Mouse (Mus musculus) kidney, postnatal 14 days (tissue): Measurements from ENCODE around the gene Dnase1l1.

Experiments
- DNase-seq: peaks from one replicate; pipeline ENCODE4 v3.0.0; 2022; ENCODE audit warnings: mixed read lengths

The Dnase1l1 gene

GRCm38 (mm10) chrX:74270062-74270901 lies 11.9 kb downstream of the Dnase1l1 start, which contains the start of gene Rpl10:
Gene Rpl10, plus strand, starts transcription at chrX:74270812.
- DNase-seq: peak; percentile 94

- DNase-seq: no peak
Measured at GRCm38 (mm10) chrX:74269736-74270061, 12.4 kb downstream of the Dnase1l1 start.

DNA sequence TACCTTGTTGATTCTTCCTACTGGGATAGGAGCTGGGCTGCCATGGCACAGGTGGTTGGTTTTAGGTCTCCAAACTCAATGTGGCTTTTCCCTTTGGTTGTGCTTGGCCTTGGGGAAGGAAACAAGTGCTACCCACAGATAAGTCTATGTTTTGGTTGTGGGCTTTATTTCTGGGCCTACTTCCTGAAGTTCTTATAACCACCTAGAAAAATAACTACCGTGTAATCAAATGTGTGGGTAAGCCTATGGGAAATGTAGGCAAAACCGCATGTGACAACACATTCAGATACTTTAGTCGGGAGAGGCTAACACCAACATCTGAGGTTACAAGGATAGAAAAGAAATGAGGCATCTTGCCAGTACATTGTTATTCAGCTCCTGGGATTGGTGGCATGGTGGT lies 24.4 kb downstream of the Dnase1l1 start:
- no peak for DNase-seq

GRCm38 (mm10) chrX:74254888-74255565 lies 27.1 kb downstream of the Dnase1l1 start:
- no peak for DNase-seq

- DNase-seq: peak; percentile 93
Measured at GRCm38 (mm10) chrX:74254153-74254887, 27.8 kb downstream of the Dnase1l1 start, which contains the start of gene Emd. Gene Emd, plus strand, starts transcription at chrX:74254687.

GRCm38 (mm10) chrX:74249615-74250014 lies 32.5 kb downstream of the Dnase1l1 start, which contains the start of gene Flna:
Gene Flna, minus strand, starts transcription at chrX:74249820.
- peak; percentile 78 for DNase-seq

DNA sequence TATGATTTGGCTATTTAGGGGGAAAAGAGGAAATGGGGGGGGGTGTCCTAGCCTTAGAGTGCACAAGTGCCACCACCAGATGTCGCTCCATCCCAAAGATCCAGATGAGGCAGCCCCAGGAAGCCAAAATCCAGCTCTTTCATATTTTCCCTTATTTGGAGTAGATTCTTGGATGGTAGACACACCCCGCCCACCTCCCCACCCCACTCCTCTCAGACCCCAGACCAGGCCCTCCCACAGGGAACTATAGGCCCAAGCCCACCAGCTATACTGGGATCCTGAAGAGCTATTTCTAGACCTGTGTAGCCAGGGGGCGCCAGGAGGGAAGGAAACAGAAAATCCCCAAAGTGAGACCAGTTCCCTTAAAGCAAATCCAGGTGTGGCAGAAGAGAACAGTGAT lies 33.5 kb downstream of the Dnase1l1 start:
- DNase-seq: peak; percentile 72

GRCm38 (mm10) chrX:74246693-74247092 lies 35.4 kb downstream of the Dnase1l1 start:
- DNase-seq: no peak

DNA sequence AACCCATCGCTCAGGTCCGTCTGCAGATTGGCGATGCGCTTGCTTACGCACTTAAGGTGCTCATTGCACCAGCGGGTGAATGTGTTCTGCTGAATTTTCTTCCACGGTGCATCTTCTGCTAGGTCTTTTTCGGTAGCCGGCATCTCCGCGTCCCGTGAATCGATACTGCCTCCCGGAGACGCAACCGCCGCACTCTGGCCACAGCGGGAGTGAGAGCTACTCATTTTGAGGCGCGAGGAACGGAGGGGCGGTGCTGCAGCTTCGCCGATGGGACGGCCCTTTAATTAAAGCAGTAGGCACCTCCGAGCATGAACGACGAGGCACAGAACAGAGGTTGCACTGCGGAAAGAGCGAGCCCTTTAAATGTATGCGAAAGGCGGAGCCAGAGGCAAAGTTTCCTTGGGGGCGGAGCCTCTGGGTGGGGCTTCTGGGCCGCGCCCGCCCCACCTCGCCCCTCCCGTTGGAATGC lies 35.9 kb downstream of the Dnase1l1 start:
- DNase-seq: peak; percentile 92

GRCm38 (mm10) chrX:74245687-74246086 lies 36.5 kb downstream of the Dnase1l1 start:
- peak; percentile 88 for DNase-seq

GRCm38 (mm10) chrX:74245107-74245506 lies 37.0 kb downstream of the Dnase1l1 start:
- DNase-seq: no peak

DNA sequence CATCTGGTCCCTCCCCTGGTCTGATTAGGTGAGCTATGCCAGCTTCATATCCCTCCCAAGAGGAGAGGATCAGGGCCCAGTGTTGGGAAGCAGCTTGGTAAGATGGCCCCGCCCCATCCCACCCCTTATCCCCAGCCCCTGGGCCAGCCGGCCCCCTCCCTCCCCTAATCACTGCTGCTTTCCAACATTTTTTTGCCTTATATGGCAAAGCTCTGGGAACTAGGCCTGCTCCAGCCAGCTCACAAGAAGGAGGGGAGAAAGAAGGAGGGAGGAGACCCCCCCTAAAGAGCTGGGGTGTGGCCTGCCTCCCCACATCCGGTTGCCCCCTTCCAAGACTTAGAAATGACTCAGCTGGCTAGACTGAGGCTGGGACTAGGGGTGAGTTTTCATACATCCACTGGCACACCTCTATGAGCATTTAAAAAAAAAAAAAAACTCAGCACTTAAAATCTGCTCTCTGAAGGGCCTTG lies 37.5 kb downstream of the Dnase1l1 start:
- DNase-seq: peak; percentile 75

- DNase-seq: no peak
Measured at GRCm38 (mm10) chrX:74243807-74244206, 38.3 kb downstream of the Dnase1l1 start.

DNA sequence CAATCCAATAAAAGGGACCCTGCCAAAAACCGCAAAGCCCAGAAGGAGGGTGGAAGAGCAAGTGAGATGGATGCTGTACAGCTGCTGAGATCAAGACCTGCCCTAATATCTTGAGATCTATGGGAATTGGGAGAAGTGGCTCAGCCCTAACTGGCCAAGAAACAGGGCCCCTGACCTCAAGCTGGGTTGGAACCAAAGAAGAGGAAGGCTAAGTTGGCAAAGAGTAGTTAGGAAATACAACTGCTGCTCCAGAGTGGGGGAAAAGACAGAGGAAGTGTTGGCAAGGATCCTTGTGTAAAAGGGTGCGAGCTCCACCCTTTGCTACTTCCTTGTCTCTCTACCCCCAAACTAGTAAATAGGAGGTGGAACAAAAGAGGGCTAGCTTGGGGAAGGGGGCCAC lies 38.7 kb downstream of the Dnase1l1 start:
- DNase-seq: peak; percentile 41

GRCm38 (mm10) chrX:74240332-74240731 lies 41.8 kb downstream of the Dnase1l1 start:
- DNase-seq: no peak

- DNase-seq: no peak
Measured at GRCm38 (mm10) chrX:74233196-74233595, 48.9 kb downstream of the Dnase1l1 start.

DNA sequence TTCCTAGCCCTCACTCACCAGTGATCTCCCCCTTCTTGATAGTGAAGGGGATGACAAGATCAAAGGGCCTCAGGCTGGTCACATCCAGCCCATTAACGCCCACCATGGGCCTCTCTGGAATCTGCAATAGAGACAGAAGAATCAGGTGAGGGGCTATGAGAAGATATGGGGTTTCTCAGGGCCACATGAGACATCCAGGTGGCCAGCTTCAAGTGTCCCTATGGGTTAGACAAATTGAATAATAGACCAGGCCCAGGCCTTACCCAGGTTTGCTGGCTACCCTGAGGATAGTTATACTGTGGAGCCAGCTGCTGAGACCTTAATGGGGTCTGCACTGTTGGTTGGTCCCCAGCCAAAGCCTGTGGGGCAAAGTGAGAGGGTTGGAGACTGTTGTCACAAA lies 52.1 kb downstream of the Dnase1l1 start:
- no peak for DNase-seq
